Mouse (Mus musculus) lung, postnatal 0 days (tissue): ENCODE measurements around the gene Elovl5.
A peak's percentile ranks its signal among the peaks of the same experiment; 100 is the strongest.

Source experiments
- CTCF ChIP-seq: IDR thresholded peaks from 2 replicates; pipeline ENCODE4 v1.5.1; 2016; ENCODE audit warnings: antibody characterized with exemption, mild to moderate bottlenecking
- EP300 ChIP-seq: IDR thresholded peaks from 2 replicates; pipeline ENCODE4 v1.6.1; 2016; ENCODE audit warnings: antibody characterized with exemption, mild to moderate bottlenecking, control low read depth

GRCm38 (mm10) chr9:77935818-77936611 is 18.9 kb downstream of the Elovl5 start:
- no peak for TF ChIP-seq CTCF
- TF ChIP-seq EP300: peak; percentile 52; the same call in 1 of the 2 replicates
